Mouse (Mus musculus) cerebellum, adult 9-10 months (tissue): ENCODE measurements around the gene Gcnt1.

Experiments
- DNase-seq: peaks from one replicate; pipeline ENCODE4 v3.0.0; 2022

The Gcnt1 gene

DNA sequence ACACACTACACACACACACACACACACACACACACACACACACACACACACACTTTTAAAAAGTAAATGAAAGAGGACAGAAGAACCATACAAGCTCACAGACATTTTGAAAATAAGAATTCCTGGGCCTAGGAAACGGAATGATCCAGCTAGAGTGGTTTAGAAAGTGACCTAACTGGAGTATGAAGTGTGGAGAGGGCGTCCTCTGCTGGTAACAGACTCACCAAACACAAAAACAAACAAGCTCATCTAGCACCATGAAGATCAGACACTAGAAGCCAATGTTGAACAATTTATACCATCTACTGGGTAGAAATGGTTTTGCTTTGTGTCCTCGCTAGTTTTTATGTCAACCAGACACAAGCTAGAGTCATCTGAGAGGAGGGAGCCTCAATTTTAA, 7.9 kb downstream of the Gcnt1 start:
- peak; percentile 50 for DNase-seq

DNA sequence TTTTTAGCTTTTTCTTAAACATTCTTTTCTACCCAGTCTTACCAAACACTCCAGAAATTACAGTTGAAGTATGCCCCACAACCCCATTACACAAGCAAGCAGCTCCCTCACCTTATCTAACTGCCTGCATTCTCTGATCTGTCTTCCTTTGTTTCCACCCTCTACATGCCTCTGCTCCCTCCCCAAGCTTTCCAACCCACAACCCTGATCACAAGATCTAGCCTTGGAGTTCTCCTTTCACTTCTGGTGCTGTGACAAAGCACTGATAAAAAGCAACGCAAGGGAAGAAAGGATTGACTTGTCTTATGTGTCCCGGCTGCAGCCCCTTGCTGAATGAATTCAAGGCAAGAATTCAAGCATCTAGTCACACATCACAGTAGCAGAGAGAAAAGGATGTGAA, 11.5 kb downstream of the Gcnt1 start:
- DNase-seq = no peak

GRCm38 (mm10) chr19:17359315-17359890, 13.2 kb downstream of the Gcnt1 start:
- DNase-seq = no peak

DNA sequence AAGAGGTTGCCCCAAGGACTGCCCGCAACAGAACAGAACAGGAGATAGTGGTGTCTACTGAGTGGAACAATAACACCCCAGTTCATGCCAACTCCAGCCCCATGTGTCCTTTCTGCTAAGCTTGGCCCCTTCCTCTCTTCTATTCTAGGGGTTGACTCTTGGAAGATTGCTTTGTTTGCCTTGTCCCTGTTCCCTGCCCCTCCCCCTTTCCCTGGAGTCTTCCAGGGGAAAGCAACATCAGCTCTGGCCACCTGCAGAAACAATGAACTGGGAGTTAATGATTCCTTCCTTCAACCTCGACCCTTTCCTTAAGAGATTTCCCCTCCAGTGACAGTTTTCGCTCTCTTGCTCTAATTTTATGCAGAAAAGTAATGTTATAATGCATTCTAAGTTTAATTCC, 15.3 kb downstream of the Gcnt1 start:
- DNase-seq = no peak

GRCm38 (mm10) chr19:17356932-17357331, 15.7 kb downstream of the Gcnt1 start:
- no peak for DNase-seq

DNA sequence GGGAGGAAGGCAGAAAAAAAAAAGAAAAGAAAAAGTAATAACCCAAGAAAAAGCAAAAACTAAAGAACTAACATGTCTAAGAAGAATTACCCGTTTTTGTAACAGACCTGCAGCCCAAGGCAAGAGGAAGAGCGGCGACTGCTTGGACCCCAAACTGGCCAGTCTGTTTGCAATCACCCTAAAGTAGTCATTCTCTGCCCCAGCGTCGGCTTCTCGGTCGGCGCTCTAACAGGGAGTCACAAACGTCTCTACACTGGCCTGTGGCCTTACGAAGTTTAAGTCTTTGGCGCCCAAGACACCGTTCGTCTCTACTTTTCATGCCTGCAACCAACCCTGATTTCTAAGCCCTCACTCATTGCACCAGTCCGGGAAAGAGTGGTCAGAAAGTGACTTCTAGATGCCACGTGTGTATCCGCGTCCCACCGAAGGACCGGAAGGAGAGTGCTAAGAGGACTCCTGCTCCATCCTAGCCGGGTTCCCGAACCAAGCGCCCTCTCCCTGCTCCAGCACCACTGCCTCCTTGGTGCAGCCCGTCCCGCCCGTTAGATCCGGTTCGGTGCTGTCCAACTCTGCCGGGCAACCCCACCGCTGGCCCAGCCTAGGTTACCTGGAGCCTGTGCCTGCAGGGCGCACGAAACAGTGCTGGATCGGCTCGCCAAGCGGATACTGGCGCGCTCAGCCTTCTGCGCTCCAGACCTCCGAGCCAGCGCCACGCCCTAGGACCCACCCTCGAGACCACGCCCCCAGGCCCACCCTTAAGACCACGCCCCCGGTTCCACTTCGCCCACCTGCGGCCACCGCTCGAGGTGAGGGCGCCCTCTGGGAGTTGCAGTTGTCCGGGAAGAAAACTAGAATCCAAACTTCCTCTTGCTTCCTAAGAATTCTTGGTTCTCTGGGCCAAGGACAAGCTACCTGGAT, 16.4 kb downstream of the Gcnt1 start:
- peak; percentile 80 for DNase-seq

DNA sequence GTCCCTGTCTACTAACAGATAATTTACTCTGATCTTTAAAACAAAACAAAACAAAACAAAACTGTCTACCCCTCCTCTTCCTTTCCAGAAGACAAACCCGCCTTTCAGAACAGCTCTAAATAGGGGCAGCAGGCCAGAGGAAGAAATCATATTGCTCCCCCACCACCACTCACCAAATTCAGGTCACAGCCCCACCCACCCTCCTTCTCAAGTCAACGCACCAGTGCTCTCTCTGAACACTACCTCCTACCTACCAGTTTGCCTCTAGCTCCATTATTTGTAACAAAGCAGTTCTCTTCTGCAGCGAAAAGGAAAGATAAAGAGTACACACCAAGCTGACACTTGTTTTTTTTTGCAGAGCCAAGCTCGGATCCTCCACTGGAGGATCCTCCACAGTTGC, 17.3 kb downstream of the Gcnt1 start:
- no peak for DNase-seq

DNA sequence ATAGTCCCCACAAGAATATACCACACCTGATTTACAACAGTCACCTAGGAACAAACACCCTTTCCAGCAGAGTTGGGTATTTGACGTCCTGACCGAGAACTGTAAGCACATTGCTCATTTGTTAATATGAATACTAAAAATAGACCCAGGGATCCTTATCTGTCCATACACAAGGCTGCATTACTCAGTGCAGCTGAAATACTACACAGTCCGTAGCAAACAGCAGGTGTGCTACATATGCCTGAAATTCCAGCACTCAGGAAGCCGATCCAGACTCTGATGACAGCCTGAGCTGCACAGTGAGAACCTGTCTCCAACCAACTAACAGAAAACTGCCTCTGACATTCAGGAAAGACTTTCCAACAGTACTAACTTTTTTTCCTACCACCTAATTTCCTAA, 17.8 kb downstream of the Gcnt1 start:
- no peak for DNase-seq

DNA sequence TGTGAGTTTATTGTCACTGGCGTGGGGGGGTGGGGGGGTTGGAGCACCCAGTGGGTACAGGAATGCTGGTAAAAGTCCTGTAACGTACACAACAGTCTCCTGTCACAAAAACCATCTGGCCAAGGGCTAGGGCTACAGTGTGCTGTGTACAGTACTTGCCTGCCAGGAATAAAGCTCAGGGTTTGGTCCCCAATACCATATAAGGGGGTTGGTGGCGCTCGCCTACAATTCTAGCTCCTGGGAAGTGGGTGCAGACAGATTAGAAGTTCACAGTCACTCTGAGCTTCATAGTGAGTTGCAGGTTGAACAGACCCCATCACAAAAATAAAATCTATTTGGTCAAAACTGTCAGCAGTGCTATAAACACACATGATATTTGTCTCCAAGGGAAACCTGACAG, 18.3 kb downstream of the Gcnt1 start:
- no peak for DNase-seq

DNA sequence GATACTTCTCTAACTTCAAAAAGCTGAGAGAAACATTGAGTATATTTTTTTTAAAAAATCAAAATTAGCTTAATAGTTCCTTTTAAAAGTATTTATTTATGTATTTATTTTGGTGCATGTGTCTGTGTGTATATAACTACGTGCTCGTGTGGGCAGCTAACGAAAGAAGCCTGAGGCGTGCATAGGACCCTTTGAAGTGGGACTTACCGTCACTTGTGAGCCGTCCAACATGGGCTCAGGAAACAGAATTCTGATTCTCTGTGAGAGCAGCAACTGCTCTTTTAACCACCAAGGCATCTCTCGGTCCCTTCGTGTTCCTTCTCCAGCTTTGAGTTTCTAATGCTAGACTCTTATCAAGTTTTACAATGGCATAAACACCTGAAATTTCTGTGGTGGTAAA, 18.9 kb downstream of the Gcnt1 start:
- DNase-seq = no peak

DNA sequence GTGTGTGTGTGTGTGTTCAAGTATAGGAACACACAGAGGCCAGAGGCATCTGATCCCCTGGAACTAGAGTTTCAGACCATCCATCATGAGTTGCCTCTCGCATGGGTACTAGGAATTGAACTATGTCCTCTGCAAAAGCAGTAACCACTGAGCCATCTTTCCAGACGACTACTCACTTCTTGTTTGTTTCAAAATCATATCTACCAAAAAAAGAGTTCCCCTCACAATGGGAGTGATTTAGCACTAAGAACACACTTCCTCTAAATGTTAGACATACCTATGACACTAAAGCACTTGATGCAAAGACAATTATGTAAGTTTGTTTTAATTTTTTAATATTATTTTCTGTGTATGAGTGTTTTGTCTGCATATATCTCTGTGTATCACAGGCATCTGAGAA, 24.8 kb downstream of the Gcnt1 start:
- no peak for DNase-seq

DNA sequence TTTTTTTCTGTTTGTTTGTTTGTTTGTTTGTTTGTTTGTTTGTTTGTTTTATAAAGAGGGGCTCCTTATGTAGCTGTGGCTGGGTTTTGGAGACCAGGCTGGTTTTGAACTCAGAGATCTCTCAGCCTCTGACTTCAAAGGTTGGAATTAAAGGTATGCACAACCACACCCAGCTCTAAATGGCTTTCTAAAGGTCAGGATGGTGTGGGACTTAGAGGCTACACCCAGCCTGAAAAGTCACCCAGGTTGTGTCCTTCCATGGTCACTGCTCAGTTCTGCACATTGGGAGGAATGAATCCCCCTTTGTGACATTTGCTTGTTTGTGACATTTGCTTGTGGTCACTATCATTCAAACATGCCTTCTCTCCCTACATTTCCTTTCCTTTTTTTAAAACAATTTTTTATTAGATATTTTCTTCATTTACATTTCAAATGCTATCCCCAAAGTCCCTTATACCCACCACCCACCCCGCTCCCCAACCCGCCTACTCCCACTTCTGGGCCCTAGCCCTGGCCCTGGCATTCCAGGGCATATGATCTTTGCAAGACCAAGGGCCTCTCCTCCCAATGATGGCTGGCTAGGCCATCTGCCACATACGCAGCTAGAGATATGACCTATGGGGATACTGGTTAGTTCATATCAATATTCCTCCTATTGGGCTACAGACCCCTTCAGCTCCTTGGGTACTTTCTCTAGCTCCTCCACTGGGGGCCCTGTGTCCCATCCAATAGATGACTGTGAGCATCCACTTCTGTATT, 25.7 kb downstream of the Gcnt1 start:
- no peak for DNase-seq

DNA sequence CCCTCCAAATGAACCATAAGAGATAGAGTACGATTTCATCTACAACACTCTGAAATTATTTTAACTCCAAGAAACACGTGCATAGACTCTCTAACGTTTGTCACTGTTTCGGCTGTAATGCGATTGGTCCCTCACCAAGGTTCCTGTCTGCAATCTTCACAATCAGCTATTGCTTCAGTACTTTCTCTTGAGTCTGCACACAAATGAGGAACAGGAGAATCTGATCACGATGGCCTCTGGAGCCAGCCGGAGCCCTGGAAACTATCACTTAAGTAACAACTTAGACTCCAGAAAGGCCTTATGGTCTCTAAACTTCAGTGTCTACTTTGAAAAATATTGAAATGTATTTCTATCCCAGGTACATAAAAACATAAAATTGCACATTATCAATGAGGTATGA, 27.8 kb downstream of the Gcnt1 start:
- no peak for DNase-seq

DNA sequence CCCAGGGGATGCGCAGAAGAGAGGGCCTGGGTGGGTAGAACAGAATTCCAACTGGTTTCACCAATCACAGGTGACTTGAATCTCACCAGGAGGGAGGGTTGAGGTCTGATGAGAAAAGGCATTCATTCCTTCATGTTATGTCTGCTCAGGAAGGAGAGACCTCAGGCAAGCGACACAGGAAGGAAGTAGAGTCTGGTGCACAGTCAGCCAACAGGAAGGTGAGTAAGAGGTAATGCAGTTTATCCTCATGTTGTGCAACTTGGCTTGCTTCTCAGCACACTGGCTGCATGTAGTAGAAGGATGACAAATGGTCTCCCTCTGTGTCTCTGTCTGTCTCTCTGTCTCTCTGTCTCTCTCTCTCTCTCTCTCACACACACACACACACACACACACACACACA, 33.1 kb downstream of the Gcnt1 start:
- DNase-seq = no peak

DNA sequence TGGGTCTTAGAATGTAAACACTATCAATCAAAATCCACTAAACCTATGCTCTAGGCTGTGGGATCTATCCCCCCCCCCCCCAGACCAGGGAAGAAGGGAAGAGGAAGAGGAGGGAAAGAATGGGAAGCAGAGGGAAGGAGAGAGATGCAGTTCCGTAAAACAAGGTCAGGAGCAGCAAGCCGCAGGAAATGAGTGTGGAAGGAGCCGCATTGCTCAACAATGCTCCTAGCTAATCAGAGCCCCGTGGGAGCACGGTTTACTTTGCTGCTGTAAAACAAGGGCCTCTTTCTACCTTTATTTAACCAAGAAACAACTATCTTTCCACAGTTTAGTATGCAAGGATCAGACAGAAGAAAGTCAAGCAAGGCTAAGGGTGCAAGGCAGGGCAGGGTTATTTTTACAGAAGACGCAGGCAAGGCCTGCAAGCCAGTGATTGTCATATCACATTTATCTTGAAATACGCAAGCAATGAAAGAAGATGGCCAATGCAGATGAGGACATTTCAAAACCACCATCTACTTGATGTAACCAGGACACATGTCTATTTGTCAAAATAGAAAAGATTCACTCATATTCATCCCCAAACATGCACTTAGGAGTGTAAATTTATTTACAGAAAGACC, 35.5 kb downstream of the Gcnt1 start:
- DNase-seq = no peak

- no peak for DNase-seq
Observed at GRCm38 (mm10) chr19:17336646-17337045, 36.0 kb downstream of the Gcnt1 start.

GRCm38 (mm10) chr19:17334644-17335333, 37.9 kb downstream of the Gcnt1 start:
- DNase-seq = no peak

DNA sequence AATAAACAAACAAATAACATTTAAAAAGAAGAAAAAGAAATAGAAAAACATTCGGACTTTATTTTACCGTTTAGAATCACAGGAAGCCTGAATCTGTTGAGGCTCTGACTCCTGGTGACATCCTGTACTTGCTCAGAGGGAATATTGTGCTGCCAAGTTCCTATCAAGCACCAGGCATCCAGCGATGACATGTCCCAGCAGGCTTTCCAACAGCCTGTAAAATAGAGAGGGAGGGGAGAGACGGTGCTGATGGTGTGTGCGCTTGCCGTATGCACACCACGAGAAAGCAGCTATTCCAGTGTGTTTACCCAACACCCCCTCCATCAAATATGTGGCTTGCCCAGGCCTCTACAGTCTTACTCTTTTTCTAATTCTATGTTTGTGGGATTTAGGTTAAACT, 39.6 kb downstream of the Gcnt1 start:
- DNase-seq = peak; percentile 62

DNA sequence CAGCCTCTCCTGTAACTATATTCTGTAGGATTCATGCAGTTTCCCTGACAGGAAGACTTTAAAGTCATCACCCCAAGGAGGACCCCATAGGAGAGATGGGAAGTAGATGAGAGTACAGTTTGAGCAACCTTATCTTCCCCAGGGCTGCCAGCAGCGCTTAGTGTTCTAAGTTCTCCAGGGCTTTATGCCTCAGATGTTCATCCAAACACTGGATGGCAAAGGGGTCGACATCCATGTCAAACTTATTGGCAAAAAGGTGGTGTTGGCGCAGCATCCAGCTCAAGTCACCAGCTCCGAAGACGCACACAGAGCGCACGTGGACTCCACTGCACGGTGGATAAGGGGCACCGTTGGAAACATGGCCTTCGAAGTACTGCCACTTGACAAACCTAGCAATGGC, 43.7 kb downstream of the Gcnt1 start:
- DNase-seq = no peak

GRCm38 (mm10) chr19:17327881-17328404, 44.7 kb downstream of the Gcnt1 start:
- DNase-seq = no peak

- no peak for DNase-seq
Observed at GRCm38 (mm10) chr19:17323689-17324241, 48.9 kb downstream of the Gcnt1 start.

DNA sequence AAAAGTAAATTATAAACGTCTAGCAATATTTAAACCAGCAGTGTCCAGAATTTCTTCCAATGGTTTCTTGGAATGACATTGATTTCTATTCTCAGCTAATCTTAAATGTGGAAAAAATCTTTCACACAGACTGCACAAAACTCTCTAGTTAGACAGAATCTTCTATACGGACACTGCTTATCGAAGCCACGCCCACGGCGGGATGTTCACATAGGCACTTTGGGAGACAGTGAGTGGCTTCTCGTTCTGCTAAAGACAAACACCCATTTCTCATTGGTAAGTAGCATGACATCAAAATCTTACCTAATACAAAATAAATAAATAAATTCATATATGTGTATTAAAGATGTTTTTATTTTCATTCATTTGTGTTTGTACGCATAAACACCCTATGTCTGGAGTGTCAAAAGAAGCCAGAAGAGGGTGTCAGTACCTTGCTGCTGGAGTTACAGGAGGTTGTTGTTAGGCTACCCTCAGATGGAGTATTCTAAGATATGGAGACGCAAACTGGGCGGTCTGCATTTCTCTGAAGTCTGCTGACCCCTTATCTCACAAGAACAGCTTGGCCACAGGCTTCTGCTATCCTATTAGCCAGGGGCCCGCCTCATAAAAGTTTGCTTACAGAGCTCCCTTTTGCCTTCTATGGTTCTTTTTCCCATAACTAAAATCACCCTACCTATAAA, 49.5 kb downstream of the Gcnt1 start:
- DNase-seq = no peak
